In genomic region chr6:99265945-99266656, GRCm38 (mm10) we compare ENCODE assay signal across 8 mouse cellular contexts.
DNase-seq lines count a peak whose midpoint lies in the region; ATAC-seq and TF ChIP-seq lines count a peak whose summit lies in the region.

No protein-coding gene starts in this region.

- no peak for TF ChIP-seq CTCF in liver, embryonic 14.5 days (IDR thresholded peaks at IDR 0.05; ENCODE audit: low read depth)

- H3K79me2 ChIP-seq in myocyte (ENCODE audit: control insufficient read depth, insufficient read depth) = no peaks in the 10 kb centered on the region

- H3ac ChIP-seq in myocyte (ENCODE audit: control insufficient read depth, insufficient read length) = no peak overlapping the region

- no peak for ATAC-seq in forebrain, embryonic 14.5 days
- peak; percentile 82 for ATAC-seq in intestine, embryonic 15.5 days
- no peak for ATAC-seq in liver, embryonic 14.5 days (ENCODE audit: insufficient read depth)

- peak; percentile 45 to 53 for DNase-seq in spleen, adult 18-20 months
- DNase-seq in spleen, adult 12 weeks (ENCODE audit: low spot score) = no peak
- peak; percentile 53 for DNase-seq in forebrain, embryonic 14.5 days (ENCODE audit: low spot score)
- DNase-seq in liver, embryonic 14.5 days (ENCODE audit: low read depth in 3 of 3, low spot score in 3 of 3) = no peak
- peak; percentile 50 for DNase-seq in thymus, postnatal 14 days
- DNase-seq in ovary, postnatal 14 days (ENCODE audit: low spot score) = no peak

- H3K9me3 ChIP-seq in forebrain, embryonic 14.5 days (replicated peaks; ENCODE audit: control insufficient read depth, low read length) = no peaks in the 10 kb centered on the region
- no peaks in the 10 kb centered on the region for H3K9me3 ChIP-seq in intestine, embryonic 15.5 days
- no peaks in the 10 kb centered on the region for H3K9me3 ChIP-seq in liver, embryonic 14.5 days (ENCODE audit: control insufficient read depth, low read length)

- no peaks in the 10 kb centered on the region for H3K36me3 ChIP-seq in forebrain, embryonic 14.5 days (ENCODE audit: control insufficient read depth, insufficient read depth, low read length)
- H3K36me3 ChIP-seq in intestine, embryonic 15.5 days = no peaks in the 10 kb centered on the region
- H3K36me3 ChIP-seq in liver, embryonic 14.5 days (replicated peaks; ENCODE audit: control insufficient read depth, insufficient read depth, low read depth) = no peaks in the 10 kb centered on the region
- no peaks in the 10 kb centered on the region for H3K36me3 ChIP-seq in myocyte (ENCODE audit: control insufficient read depth, insufficient read depth)

- H3K4me2 ChIP-seq in forebrain, embryonic 14.5 days (ENCODE audit: low read length) = peak overlapping the region; percentile 30
- H3K4me2 ChIP-seq in intestine, embryonic 15.5 days (replicated peaks) = peak overlapping the region; percentile 56
- peak overlapping the region; percentile 51 for H3K4me2 ChIP-seq in liver, embryonic 14.5 days (ENCODE audit: low read depth)
- peak overlapping the region; percentile 1 for H3K4me2 ChIP-seq in myocyte (ENCODE audit: low read depth)

- no peak for TF ChIP-seq EP300 in liver, embryonic 14.5 days (IDR thresholded peaks at IDR 0.05; ENCODE audit: low read depth)

- no peak for TF ChIP-seq POLR2A in myocyte (IDR thresholded peaks at IDR 0.05; ENCODE audit: insufficient read length, low read depth)

- no peak overlapping the region for H3K4me3 ChIP-seq in forebrain, embryonic 14.5 days (ENCODE audit: low read depth, low read length)
- peak overlapping the region; percentile 30 for H3K4me3 ChIP-seq in intestine, embryonic 15.5 days (replicated peaks)
- H3K4me3 ChIP-seq in liver, embryonic 14.5 days (ENCODE audit: insufficient read depth in 1 of 2, low read depth in 2 of 2, low read length in 2 of 2) = peak overlapping the region; percentile 4 to 16; a peak in 2 of 4 replicates
- no peak overlapping the region for H3K4me3 ChIP-seq in myocyte

- peaks cover 38% of the 10 kb centered on the region for H3K4me1 ChIP-seq in forebrain, embryonic 14.5 days (ENCODE audit: control insufficient read depth, insufficient read depth, low read length)
- H3K4me1 ChIP-seq in intestine, embryonic 15.5 days (replicated peaks) = peaks cover 38% of the 10 kb centered on the region
- peaks cover 0 to 22% of the 10 kb centered on the region in 2 experiments; a peak in 2 of 4 replicates for H3K4me1 ChIP-seq in liver, embryonic 14.5 days (replicated peaks; ENCODE audit: control insufficient read depth in 2 of 2, insufficient read depth in 2 of 2, low read length in 1 of 2)

- H3K9ac ChIP-seq in forebrain, embryonic 14.5 days (ENCODE audit: low read length) = peak overlapping the region; percentile 17; the same call in 1 of the 2 replicates
- peak overlapping the region; percentile 37 for H3K9ac ChIP-seq in intestine, embryonic 15.5 days
- H3K9ac ChIP-seq in liver, embryonic 14.5 days (replicated peaks) = no peak overlapping the region; the same call in 1 of the 2 replicates

- peak overlapping the region; percentile 28; the same call in 1 of the 2 replicates for H3K27ac ChIP-seq in forebrain, embryonic 14.5 days (ENCODE audit: low read depth, low read length)
- peak overlapping the region; percentile 86 for H3K27ac ChIP-seq in intestine, embryonic 15.5 days
- no peak overlapping the region for H3K27ac ChIP-seq in liver, embryonic 14.5 days

- H3K27me3 ChIP-seq in forebrain, embryonic 14.5 days (replicated peaks; ENCODE audit: control insufficient read depth, insufficient read depth, low read length) = no peaks in the 10 kb centered on the region
- H3K27me3 ChIP-seq in intestine, embryonic 15.5 days (replicated peaks) = no peaks in the 10 kb centered on the region
- H3K27me3 ChIP-seq in liver, embryonic 14.5 days (ENCODE audit: control insufficient read depth, insufficient read depth, low read length) = no peaks in the 10 kb centered on the region
- H3K27me3 ChIP-seq in myocyte (ENCODE audit: control insufficient read depth, insufficient read depth, insufficient read length) = no peaks in the 10 kb centered on the region

- 7% methylated on average over 13 of the region's 13 CpGs for WGBS in forebrain, embryonic 14.5 days
- 28% methylated on average over 13 of the region's 13 CpGs for WGBS in intestine, embryonic 15.5 days
- WGBS in liver, embryonic 14.5 days (ENCODE audit: insufficient replicate concordance) = 23% methylated on average over 13 of the region's 13 CpGs

TF ChIP-seq in myocyte, 11 proteins besides CTCF, POLR2A, EP300 and RAD21:
- TF ChIP-seq POLR2AphosphoS2 (IDR thresholded peaks at IDR 0.05; ENCODE audit: insufficient read length, low read depth) (no peak), CEBPB (IDR thresholded peaks at IDR 0.05; ENCODE audit: insufficient read depth, poor library complexity, severe bottlenecking) (no peak), MYOD1 (IDR thresholded peaks at IDR 0.05; ENCODE audit: control insufficient read depth in 1 of 3, insufficient read length in 2 of 3, low read depth in 2 of 3) (no peak), TCF12 (IDR thresholded peaks at IDR 0.05; ENCODE audit: insufficient read depth, poor library complexity, severe bottlenecking) (no peak), E2F4 (IDR thresholded peaks at IDR 0.05; ENCODE audit: insufficient read depth) (no peak), SRF (IDR thresholded peaks at IDR 0.05; ENCODE audit: control insufficient read depth, insufficient read length, low read depth) (no peak), MAX (IDR thresholded peaks at IDR 0.05; ENCODE audit: low read depth) (no peak), REST (IDR thresholded peaks at IDR 0.05; ENCODE audit: insufficient read depth, insufficient read length) (no peak), TCF3 (IDR thresholded peaks at IDR 0.05; ENCODE audit: insufficient read length, low read depth) (no peak), USF1 (IDR thresholded peaks at IDR 0.05; ENCODE audit: low read depth) (no peak), MYOG (IDR thresholded peaks at IDR 0.05; ENCODE audit: control insufficient read depth in 1 of 3, insufficient read depth in 1 of 3, insufficient read length in 2 of 3, low read depth in 2 of 3) (no peak)

Comparison
In these comparisons a context has a peak if more than half of its experiments do, and no peak if none do; other contexts are left out.
1. DNase-seq: peak in spleen, adult 18-20 months (2 of 2), forebrain, embryonic 14.5 days (single experiment) and thymus, postnatal 14 days (single experiment); none in spleen, adult 12 weeks (single experiment), liver, embryonic 14.5 days (0 of 3) and ovary, postnatal 14 days (single experiment).
2. H3K4me2 ChIP-seq: peak in every context shown above with its lines; median percentile 56 in intestine, embryonic 15.5 days; 51 in liver, embryonic 14.5 days; 30 in forebrain, embryonic 14.5 days; 1 in myocyte.
3. H3K4me3 ChIP-seq: peak in intestine, embryonic 15.5 days (single experiment) and liver, embryonic 14.5 days (2 of 2); none in forebrain, embryonic 14.5 days (single experiment) and myocyte (single experiment).